Mouse (Mus musculus): ENCODE results near the gene Megf11. TPM values are rescaled to one million over a fixed set of nuclear protein-coding genes. Genes with fewer than 3 reads are reported as not detected.

The Megf11 gene
- polyA plus RNA-seq, 1 experiment from 2014 or later = 0.37 TPM

DNA sequence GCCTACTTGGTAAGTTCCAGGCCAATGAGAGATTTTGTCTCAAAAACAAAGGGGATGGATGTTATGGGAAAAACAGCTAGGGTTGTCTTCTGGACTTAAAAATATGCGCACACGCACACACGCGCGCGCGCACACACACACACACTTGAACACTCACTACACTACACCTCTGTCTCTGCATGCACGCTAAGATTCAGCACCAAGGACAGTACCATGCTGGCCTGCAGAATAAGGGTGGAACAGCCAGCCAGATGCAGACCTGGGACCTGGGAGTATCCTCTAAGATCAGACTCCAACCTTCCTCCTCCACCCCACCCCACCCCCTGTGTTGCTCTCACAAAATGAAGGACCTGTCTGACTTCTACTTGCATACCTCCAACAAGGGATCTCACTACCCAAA lies 239.1 kb downstream of the Megf11 start:
- Histone ChIP-seq H3K27me3 (replicated peaks) (no peaks in the 10 kb centered on the region), H3K36me3 (no peaks in the 10 kb centered on the region), H3K4me2 (no peak overlapping the region), H3K9me3 (replicated peaks) (no peaks in the 10 kb centered on the region), H3K4me3 (no peak overlapping the region), H3K4me1 (replicated peaks) (no peaks in the 10 kb centered on the region), H3K9ac (no peak overlapping the region), H3K27ac (ENCODE audit: poor library complexity, severe bottlenecking) (no peak overlapping the region)
- no peak for ATAC-seq (ENCODE audit: insufficient number of reproducible peaks, low FRiP score)
- WGBS = 60% methylated on average over 8 of the region's 8 CpGs

DNA sequence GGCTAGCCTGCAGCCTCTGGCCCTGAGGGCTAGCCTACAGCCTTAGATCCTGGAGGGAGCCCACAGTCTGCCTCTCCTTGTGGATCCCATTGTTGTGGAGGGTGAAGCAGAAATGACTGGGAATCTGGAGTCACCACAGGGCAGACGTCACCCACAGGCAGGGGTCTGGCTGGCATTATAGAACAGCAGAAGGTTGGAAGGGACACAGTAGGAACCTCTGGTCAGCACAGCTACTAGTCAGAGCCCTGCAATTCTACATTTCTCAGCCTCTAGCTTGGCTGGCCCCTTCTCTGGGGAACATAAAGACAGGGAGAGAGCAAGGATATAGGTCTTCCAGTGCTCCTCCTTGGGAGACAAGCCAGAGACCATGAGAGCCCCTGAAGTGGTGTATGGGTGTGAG lies 244.4 kb downstream of the Megf11 start:
- H3K9ac ChIP-seq = no peak overlapping the region
- H3K9me3 ChIP-seq (replicated peaks) = no peaks in the 10 kb centered on the region
- WGBS = 33% methylated on average over 1 of the region's 1 CpGs
- no peak overlapping the region for H3K4me2 ChIP-seq
- no peaks in the 10 kb centered on the region for H3K4me1 ChIP-seq (replicated peaks)
- no peak overlapping the region for H3K4me3 ChIP-seq
- H3K27me3 ChIP-seq (replicated peaks) = 0 out of 2 replicates have a peak, but pooled peaks cover 3% of the 10 kb centered on the region
- no peak for ATAC-seq (ENCODE audit: insufficient number of reproducible peaks, low FRiP score)
- H3K27ac ChIP-seq (ENCODE audit: poor library complexity, severe bottlenecking) = no peak overlapping the region
- H3K36me3 ChIP-seq = no peaks in the 10 kb centered on the region

DNA sequence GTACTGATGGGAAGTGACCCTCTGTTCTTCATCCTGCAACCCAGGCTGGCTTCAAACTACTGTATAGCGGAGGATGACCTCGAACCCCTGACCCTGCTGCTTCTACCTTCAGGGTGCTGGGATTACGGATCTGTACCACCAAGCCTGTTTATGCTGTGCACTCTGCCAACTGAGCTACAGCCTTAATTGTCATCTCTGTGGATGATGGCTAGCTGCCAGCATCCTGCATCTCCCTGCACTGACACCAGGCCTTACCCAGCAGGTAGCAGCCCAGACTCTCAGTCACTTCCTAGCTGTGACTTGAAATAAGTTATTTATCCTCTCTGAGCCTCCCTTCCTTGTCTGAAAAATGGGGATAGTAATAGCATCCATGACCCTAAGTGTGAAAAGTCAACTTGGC lies 247.7 kb downstream of the Megf11 start:
- 78% methylated on average over 3 of the region's 3 CpGs for WGBS
- Histone ChIP-seq H3K9ac (no peak overlapping the region), H3K4me2 (no peak overlapping the region), H3K4me3 (no peak overlapping the region), H3K27me3 (replicated peaks) (peaks cover 25% of the 10 kb centered on the region), H3K36me3 (no peaks in the 10 kb centered on the region), H3K27ac (ENCODE audit: poor library complexity, severe bottlenecking) (no peak overlapping the region), H3K9me3 (replicated peaks) (no peaks in the 10 kb centered on the region), H3K4me1 (replicated peaks) (0 out of 2 replicates have a peak, but pooled peaks cover 1% of the 10 kb centered on the region)
- ATAC-seq (ENCODE audit: insufficient number of reproducible peaks, low FRiP score) = no peak

DNA sequence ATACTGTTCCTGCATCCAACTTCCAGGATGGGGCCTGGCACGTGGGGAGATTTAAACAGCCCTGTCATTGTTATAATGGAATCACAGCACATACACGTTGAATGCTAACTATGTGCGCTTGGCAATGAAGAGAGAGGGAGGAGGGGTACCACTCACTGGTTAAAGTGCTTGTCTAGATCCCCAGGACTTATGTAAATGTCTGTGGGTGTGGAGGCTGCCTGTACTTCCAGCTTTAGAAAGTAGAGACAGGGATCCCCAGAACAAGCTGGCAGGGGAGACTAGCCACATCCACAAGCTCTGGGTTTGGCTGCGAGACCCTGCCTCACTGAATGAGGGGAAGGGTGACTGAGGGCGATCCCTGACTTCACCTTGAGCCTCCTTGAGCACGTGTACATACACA lies 250.7 kb downstream of the Megf11 start:
- no peak overlapping the region for H3K4me3 ChIP-seq
- WGBS = 63% methylated on average over 6 of the region's 6 CpGs
- H3K27ac ChIP-seq (ENCODE audit: poor library complexity, severe bottlenecking) = no peak overlapping the region
- no peak for ATAC-seq (ENCODE audit: insufficient number of reproducible peaks, low FRiP score)
- H3K27me3 ChIP-seq (replicated peaks) = peaks cover 48% of the 10 kb centered on the region
- 0 out of 2 replicates have a peak, but pooled peaks cover 4% of the 10 kb centered on the region for H3K4me1 ChIP-seq (replicated peaks)
- H3K9ac ChIP-seq = no peak overlapping the region
- H3K9me3 ChIP-seq (replicated peaks) = no peaks in the 10 kb centered on the region
- no peaks in the 10 kb centered on the region for H3K36me3 ChIP-seq
- no peak overlapping the region for H3K4me2 ChIP-seq

DNA sequence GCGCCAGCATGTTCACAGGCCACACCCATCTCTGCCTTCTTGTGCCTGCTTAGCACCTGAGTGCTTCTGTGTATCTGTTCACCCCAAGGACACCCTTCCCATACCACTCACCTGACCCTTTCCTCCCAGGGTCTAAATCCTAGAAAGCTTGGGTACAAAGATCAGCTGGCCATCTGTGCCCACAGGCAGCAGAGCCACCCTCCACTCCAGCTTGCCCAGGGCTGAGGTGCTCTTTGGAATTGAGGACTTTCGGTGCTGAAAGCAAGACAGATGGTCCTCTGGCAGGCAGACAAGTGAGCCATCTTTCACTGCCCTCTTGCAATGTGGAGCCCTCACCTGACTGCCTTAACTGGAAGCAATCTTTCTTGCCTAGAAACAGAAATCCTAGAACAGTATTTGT lies 251.5 kb downstream of the Megf11 start:
- Histone ChIP-seq H3K27me3 (replicated peaks) (peaks cover 50% of the 10 kb centered on the region), H3K4me1 (replicated peaks) (0 out of 2 replicates have a peak, but pooled peaks cover 4% of the 10 kb centered on the region), H3K4me3 (no peak overlapping the region), H3K9me3 (replicated peaks) (no peaks in the 10 kb centered on the region), H3K27ac (ENCODE audit: poor library complexity, severe bottlenecking) (no peak overlapping the region), H3K36me3 (no peaks in the 10 kb centered on the region), H3K9ac (no peak overlapping the region), H3K4me2 (no peak overlapping the region)
- ATAC-seq (ENCODE audit: insufficient number of reproducible peaks, low FRiP score) = no peak
- WGBS = 69% methylated on average over 2 of the region's 2 CpGs

DNA sequence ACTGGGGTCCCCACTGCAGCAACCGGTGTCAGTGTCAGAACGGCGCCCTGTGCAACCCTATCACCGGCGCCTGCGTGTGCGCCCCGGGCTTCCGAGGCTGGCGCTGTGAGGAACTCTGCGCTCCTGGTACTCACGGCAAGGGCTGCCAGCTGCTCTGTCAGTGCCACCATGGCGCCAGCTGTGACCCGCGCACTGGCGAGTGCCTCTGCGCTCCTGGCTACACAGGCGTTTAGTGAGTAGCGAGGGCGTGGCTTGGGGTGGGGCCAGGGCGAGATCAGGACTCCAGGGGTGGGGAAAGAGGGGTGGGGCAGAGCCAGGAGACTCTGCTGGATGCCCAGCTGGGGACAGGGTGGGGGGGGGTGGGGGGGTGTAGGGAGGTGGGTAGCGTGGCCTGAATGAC lies 252.8 kb downstream of the Megf11 start:
- no peak for ATAC-seq (ENCODE audit: insufficient number of reproducible peaks, low FRiP score)

DNA sequence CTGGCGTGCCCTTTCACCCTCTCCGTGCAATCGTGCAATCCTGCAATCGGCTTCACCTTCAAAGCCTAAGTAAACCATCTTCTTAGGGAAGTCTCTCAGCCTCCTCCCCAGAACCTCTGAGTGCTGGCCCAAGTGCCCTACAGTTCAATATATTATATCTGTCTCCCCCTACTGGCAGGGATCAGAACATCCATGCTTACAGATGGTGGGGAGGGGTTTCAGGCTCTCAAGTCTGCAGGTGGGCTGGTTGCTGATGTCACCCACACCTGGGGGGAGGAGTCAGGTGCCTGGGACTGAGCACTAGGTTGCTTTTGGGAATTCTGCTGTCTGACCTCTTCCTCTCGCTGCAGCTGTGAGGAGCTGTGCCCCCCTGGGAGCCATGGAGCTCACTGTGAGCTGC lies 254.2 kb downstream of the Megf11 start:
- no peak for ATAC-seq (ENCODE audit: insufficient number of reproducible peaks, low FRiP score)
- H3K4me2 ChIP-seq = no peak overlapping the region
- H3K27me3 ChIP-seq (replicated peaks) = peaks cover 59% of the 10 kb centered on the region
- 17% methylated on average over 5 of the region's 5 CpGs for WGBS
- H3K9me3 ChIP-seq (replicated peaks) = no peaks in the 10 kb centered on the region
- no peak overlapping the region for H3K9ac ChIP-seq
- H3K36me3 ChIP-seq = no peaks in the 10 kb centered on the region
- H3K27ac ChIP-seq (ENCODE audit: poor library complexity, severe bottlenecking) = no peak overlapping the region
- 0 out of 2 replicates have a peak, but pooled peaks cover 4% of the 10 kb centered on the region for H3K4me1 ChIP-seq (replicated peaks)
- H3K4me3 ChIP-seq = no peak overlapping the region

More for the DNA sequence above, 252.8 kb downstream of the Megf11 start:
- H3K27ac ChIP-seq (ENCODE audit: poor library complexity, severe bottlenecking) = no peak overlapping the region
- H3K4me2 ChIP-seq = peak overlapping the region; percentile 60
- no peak overlapping the region for H3K9ac ChIP-seq
- peaks cover 58% of the 10 kb centered on the region for H3K27me3 ChIP-seq (replicated peaks)
- 0 out of 2 replicates have a peak, but pooled peaks cover 4% of the 10 kb centered on the region for H3K4me1 ChIP-seq (replicated peaks)
- no peaks in the 10 kb centered on the region for H3K36me3 ChIP-seq
- H3K9me3 ChIP-seq (replicated peaks) = no peaks in the 10 kb centered on the region
- 3% methylated on average over 22 of the region's 22 CpGs for WGBS
- peak overlapping the region; percentile 30 for H3K4me3 ChIP-seq

DNA sequence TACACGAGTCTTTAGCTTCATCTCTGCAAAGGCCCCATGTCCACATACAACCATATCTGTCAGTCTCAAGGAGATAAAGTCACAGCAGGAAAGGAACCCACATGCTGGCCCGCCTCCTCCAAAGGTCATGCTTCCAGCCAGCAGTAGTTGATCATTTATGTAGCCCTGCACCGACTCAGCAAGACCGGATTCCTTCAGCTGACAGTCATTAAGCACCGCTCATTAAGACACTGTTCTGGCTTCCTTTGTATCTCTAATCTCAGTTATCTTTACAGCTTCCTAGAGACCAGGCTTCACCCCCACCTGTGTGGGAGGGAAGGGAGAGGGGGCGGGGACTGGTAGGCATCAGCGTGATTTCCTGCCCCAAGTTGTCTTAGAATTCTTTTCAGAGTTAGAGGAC lies 258.7 kb downstream of the Megf11 start:
- Histone ChIP-seq H3K9ac (no peak overlapping the region), H3K4me1 (replicated peaks) (no peaks in the 10 kb centered on the region), H3K36me3 (no peaks in the 10 kb centered on the region), H3K9me3 (replicated peaks) (no peaks in the 10 kb centered on the region), H3K4me2 (no peak overlapping the region), H3K4me3 (no peak overlapping the region), H3K27me3 (replicated peaks) (peaks cover 30% of the 10 kb centered on the region), H3K27ac (ENCODE audit: poor library complexity, severe bottlenecking) (no peak overlapping the region)
- ATAC-seq (ENCODE audit: insufficient number of reproducible peaks, low FRiP score) = no peak
- 23% methylated on average over 7 of the region's 7 CpGs for WGBS

DNA sequence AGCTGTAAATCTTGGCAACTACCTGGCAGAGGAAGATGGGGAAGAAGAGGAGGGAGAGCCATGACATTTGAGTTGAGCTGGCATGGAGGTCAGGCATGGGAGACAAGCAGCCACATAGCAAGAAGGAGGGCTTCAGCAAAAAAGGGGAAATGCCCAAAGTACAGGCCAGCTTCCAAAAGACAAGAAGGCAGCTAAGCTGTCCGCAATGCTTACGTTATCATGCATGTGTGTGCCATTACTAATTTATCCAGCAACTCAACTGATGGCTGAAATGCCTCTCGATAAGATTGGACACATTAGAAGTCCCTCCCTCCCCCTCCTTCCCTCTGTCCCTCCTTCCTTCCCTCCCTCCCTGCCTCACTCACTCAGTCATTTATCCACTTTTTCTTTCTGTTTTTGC lies 260.0 kb downstream of the Megf11 start:
- no peak overlapping the region for H3K4me2 ChIP-seq
- H3K4me1 ChIP-seq (replicated peaks) = no peaks in the 10 kb centered on the region
- ATAC-seq (ENCODE audit: insufficient number of reproducible peaks, low FRiP score) = no peak
- no peak overlapping the region for H3K27ac ChIP-seq (ENCODE audit: poor library complexity, severe bottlenecking)
- H3K27me3 ChIP-seq (replicated peaks) = peaks cover 34% of the 10 kb centered on the region
- H3K36me3 ChIP-seq = no peaks in the 10 kb centered on the region
- H3K9me3 ChIP-seq (replicated peaks) = no peaks in the 10 kb centered on the region
- H3K9ac ChIP-seq = no peak overlapping the region
- WGBS = 73% methylated on average over 3 of the region's 3 CpGs
- no peak overlapping the region for H3K4me3 ChIP-seq

DNA sequence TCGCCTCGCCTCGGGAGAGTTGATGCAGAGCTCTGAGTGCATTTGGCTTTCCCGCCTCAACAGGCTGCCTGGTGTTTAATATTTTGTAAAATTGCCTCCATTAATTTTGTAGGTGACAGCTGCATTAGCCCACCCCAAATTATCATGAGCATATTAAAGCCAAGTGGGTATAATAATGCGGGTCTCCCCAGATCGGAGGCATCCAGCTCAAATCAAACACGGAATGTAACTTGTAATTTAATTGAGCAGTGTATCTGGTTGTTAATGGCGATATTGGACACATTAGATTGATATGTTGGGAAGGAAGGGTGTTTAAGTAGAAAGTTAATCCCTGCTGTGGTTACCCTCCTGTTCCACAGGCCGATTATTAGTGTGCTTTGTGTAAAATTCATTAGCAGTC lies 264.0 kb downstream of the Megf11 start:
- H3K9ac ChIP-seq = no peak overlapping the region
- H3K27ac ChIP-seq (ENCODE audit: poor library complexity, severe bottlenecking) = no peak overlapping the region
- H3K36me3 ChIP-seq = no peaks in the 10 kb centered on the region
- peaks cover 21% of the 10 kb centered on the region; the same call in 1 of the 2 replicates for H3K27me3 ChIP-seq (replicated peaks)
- no peak overlapping the region for H3K4me2 ChIP-seq
- ATAC-seq (ENCODE audit: insufficient number of reproducible peaks, low FRiP score) = no peak
- peaks cover 2% of the 10 kb centered on the region; the same call in 1 of the 2 replicates for H3K4me1 ChIP-seq (replicated peaks)
- peaks cover 4% of the 10 kb centered on the region; the same call in 1 of the 2 replicates for H3K9me3 ChIP-seq (replicated peaks)
- H3K4me3 ChIP-seq = no peak overlapping the region
- 71% methylated on average over 9 of the region's 9 CpGs for WGBS

DNA sequence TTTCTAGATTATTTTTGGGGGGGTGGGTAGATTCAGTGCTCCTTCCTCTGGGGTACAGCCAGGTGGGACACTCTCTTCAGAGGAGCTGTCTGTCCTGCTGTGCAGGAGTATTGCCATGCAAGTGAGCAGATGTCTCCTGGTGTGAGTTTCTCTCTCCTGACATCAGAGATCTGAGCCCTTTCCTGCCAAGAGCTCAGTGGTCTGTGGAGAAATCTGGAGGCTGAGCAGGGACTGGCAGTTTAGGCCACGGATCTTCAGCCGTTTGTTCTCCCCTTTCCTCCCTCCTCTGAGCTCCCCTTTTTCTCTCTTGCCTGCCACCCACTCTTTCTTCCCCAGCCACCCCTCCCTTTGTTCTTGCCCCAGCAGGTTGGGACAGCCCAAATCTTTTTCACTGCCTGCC lies 264.5 kb downstream of the Megf11 start:
- WGBS = 26% methylated on average over 2 of the region's 2 CpGs

DNA sequence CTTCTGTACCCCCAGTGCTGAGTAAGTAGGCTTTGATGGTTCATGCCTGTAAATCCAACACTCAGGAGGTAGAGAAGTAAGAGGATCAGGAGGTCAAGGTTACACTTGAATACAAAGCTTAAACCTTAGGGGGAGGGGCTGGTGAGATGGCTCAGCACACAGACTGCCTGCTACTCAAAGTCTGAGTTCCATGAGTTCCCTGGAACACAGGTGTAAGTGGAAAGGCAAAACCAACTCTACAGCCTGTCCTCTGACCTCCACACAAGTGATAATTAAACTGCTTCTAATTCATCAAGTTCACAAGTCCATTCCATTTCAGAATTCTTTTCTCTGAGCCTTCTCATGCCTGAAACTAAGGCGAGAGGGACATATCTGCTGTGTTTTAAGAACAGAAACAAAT lies 265.8 kb downstream of the Megf11 start:
- H3K27ac ChIP-seq (ENCODE audit: poor library complexity, severe bottlenecking) = no peak overlapping the region
- whole genome bisulfite sequencing = 89% methylated on average over 1 of the region's 1 CpGs
- ATAC-seq (ENCODE audit: insufficient number of reproducible peaks, low FRiP score) = no peak

More for the DNA sequence above, 264.5 kb downstream of the Megf11 start:
- Histone ChIP-seq H3K27ac (ENCODE audit: poor library complexity, severe bottlenecking) (no peak overlapping the region), H3K4me3 (no peak overlapping the region), H3K4me1 (replicated peaks) (peaks cover 2% of the 10 kb centered on the region; the same call in 1 of the 2 replicates), H3K27me3 (replicated peaks) (peaks cover 21% of the 10 kb centered on the region; the same call in 1 of the 2 replicates), H3K4me2 (no peak overlapping the region), H3K9ac (no peak overlapping the region), H3K9me3 (replicated peaks) (peaks cover 4% of the 10 kb centered on the region; the same call in 1 of the 2 replicates), H3K36me3 (no peaks in the 10 kb centered on the region)
- ATAC-seq (ENCODE audit: insufficient number of reproducible peaks, low FRiP score) = no peak

More for the DNA sequence above, 265.8 kb downstream of the Megf11 start:
- no peak overlapping the region for H3K4me3 ChIP-seq
- H3K4me2 ChIP-seq = no peak overlapping the region
- H3K36me3 ChIP-seq = no peaks in the 10 kb centered on the region
- H3K9ac ChIP-seq = no peak overlapping the region
- peaks cover 2% of the 10 kb centered on the region; the same call in 1 of the 2 replicates for H3K4me1 ChIP-seq (replicated peaks)
- peaks cover 4% of the 10 kb centered on the region; the same call in 1 of the 2 replicates for H3K9me3 ChIP-seq (replicated peaks)
- H3K27me3 ChIP-seq (replicated peaks) = peaks cover 21% of the 10 kb centered on the region; the same call in 1 of the 2 replicates
